Mouse (Mus musculus) stomach, embryonic 15.5 days (tissue): ENCODE measurements around the gene Whrn. TPM values are rescaled to one million over a fixed set of nuclear protein-coding genes. Genes with fewer than 3 reads are reported as not detected.
A peak's percentile ranks its signal among the peaks of the same experiment; 100 is the strongest.

Experiments
- ATAC-seq: fragments of 200-750 bp; cut with Nextera tagmentation; 2 replicates; pipeline ENCODE4 v1.8.0; 2017; ENCODE audit warnings: low read depth, moderate number of reproducible peaks, moderate TSS enrichment; ENCODE audit not compliant: insufficient read depth, low FRiP score
- H3K27ac ChIP-seq: fragments of 300-500 bp; sonication (generic); 2 replicates; pipeline ENCODE4 v1.5.1; 2015; ENCODE audit warnings: mild to moderate bottlenecking, inconsistent platforms
- H3K27me3 ChIP-seq: fragments of 300-500 bp; sonication (generic); replicated peaks from 2 replicates; pipeline ENCODE4 v1.6.1; 2015; ENCODE audit warnings: inconsistent platforms
- H3K36me3 ChIP-seq: fragments of 300-500 bp; sonication (generic); 2 replicates; pipeline ENCODE4 v1.6.1; 2015; ENCODE audit warnings: inconsistent platforms
- H3K4me1 ChIP-seq: fragments of 300-500 bp; sonication (generic); 2 replicates; pipeline ENCODE4 v1.6.1; 2015; ENCODE audit warnings: inconsistent platforms
- H3K4me2 ChIP-seq: fragments of 300-500 bp; sonication (generic); 2 replicates; pipeline ENCODE4 v1.6.1; 2015; ENCODE audit warnings: mild to moderate bottlenecking, inconsistent platforms
- H3K4me3 ChIP-seq: fragments of 300-500 bp; sonication (generic); replicated peaks from 2 replicates; pipeline ENCODE4 v1.5.1; 2015; ENCODE audit warnings: inconsistent platforms
- H3K9ac ChIP-seq: fragments of 300-500 bp; sonication (generic); 2 replicates; pipeline ENCODE4 v1.6.1; 2015; ENCODE audit warnings: inconsistent platforms
- H3K9me3 ChIP-seq: fragments of 300-500 bp; sonication (generic); 2 replicates; pipeline ENCODE4 v1.6.1; 2016; ENCODE audit warnings: inconsistent platforms
- WGBS: fragments of 180-500 bp; shearing (Covaris S2); methylation state at CpG from one replicate; pipeline ENCODE4 v1.1.7; 2015; 5-methylcytosine and 5-hydroxymethylcytosine counted together
- polyA plus RNA-seq: library from polyadenylated mRNA; unstranded; fragments of >200 nt; fragmentation: Nextera tagmentation; extraction: Ambion mirVana; gene quantifications from 2 replicates; pipeline ENCODE4 v1.2.1, GENCODE M21; 2015

The Whrn gene
- polyA plus RNA-seq: 4.1 and 4.3 TPM in 2 replicates

DNA sequence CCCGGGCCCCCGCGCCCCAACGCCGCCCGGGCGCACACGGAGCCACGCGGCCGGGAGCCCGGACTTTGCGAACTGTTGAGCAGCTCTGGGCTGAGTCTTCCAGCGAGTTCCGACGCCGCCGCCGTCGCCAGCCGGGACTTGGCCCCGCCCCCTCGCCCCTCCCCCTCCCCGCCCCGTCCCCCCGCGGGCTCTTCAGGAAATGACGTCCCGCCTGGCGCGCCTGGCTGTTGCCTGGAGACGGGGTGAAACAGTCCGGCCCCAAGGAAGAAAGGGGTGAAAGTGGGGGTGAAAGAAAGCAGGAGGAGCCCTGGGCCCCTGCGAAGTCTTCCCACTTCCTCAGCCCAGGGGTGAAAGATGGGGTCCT lies at the start of gene Whrn:
TSS of gene Whrn (minus strand) at position 77 of the 364 bp plus-strand sequence.
- peak within 1 kb of the TSS; percentile 62 for H3K4me3 ChIP-seq
- ATAC-seq: peak; percentile 70
- no peak within 1 kb of the TSS for H3K27ac ChIP-seq
- 1% methylated on average over 34 of the region's 34 CpGs for WGBS
- peak within 1 kb of the TSS; percentile 97 for H3K4me2 ChIP-seq
- no peaks in the 10 kb centered on the region for H3K9me3 ChIP-seq
- peaks cover 20% of the 10 kb centered on the region for H3K4me1 ChIP-seq
- peak within 1 kb of the TSS; percentile 45; the same call in 1 of the 2 replicates for H3K9ac ChIP-seq
- no peaks in the 10 kb centered on the region for H3K36me3 ChIP-seq
- peaks cover 12% of the 10 kb centered on the region; the same call in 1 of the 2 replicates for H3K27me3 ChIP-seq

DNA sequence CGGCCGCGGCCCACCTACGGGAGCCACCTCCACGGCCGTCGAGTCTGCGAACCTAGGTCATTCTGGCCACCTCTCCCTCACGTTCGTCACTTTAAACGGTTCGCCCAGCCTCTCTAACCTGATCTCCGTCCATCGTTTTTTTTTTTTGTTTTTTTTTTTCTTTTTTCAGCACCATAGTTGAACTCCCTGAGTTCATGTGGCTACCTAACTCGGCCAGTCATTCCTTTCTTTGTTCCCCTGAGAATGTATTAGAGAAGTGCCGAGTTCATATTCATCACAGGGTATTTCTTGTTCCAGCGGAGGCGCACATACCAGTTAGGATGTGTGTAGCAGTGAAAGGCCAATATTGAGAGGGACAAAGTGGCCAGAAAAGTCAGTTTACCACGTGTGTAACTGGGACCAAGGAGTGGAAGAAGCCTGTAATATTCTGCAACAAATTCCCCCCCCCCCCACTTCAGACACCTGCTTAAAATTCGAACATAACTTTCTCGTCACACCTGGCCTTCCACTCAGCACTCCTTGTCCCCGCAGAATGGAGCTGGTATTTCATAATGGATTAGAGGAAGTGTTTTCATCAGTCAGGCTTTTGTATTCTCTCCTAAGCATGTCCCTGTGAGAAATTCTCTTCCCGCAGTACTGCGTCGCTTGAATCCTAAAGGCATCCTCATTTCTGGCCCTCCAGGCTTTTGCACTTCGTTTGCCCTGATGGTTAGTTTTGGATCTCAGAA lies 49.6 kb upstream of the Whrn start:
- Histone ChIP-seq H3K36me3 (peaks cover 16% of the 10 kb centered on the region), H3K9me3 (no peaks in the 10 kb centered on the region), H3K27ac (peak overlapping the region; percentile 84), H3K4me3 (peak overlapping the region; percentile 85), H3K4me1 (peaks cover 16% of the 10 kb centered on the region), H3K27me3 (no peaks in the 10 kb centered on the region), H3K9ac (peak overlapping the region; percentile 87), H3K4me2 (peak overlapping the region; percentile 62)
- 14% methylated on average over 24 of the region's 26 CpGs for WGBS
- no peak for ATAC-seq

DNA sequence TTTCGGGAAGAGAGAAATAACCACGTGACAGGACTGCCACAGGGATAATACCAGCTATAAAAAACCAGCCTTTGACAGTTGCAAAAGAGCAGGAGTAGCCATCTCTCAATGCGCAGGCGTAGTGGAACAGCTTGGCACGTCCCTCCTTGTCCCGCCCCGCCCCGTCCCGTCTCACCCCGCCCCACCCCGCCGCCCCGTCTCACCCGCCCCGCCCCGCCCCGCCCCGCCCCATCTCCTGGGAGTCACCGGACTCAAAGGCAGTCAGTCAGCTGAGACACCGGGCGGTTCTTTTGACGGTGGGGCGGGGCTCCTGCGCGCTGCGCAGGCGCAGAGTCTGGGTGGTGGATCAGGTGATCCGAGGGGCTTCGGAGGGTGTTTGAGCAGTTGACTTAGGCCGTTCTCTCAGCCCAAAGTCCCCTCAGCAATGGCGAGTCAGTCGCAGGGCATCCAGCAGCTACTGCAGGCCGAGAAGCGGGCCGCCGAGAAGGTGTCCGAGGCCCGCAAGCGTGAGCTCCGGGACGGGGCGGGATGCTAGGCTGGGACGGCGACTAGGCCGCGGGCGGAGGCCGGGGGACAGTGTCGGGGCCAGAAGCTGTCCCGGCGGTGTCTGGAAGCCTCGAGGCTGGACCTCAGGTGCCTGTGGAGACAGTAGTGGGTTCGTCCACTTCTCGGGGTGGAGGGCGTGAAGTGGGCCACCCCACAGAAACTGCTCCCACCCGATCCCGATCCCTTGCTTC lies 48.9 kb upstream of the Whrn start, which contains the start of gene Atp6v1g1:
TSS of gene Atp6v1g1 (plus strand) at position 279 of the 737 bp plus-strand sequence.
- peak; percentile 92 for ATAC-seq
- Histone ChIP-seq H3K27me3 (no peaks in the 10 kb centered on the region), H3K4me1 (peaks cover 16% of the 10 kb centered on the region), H3K27ac (peak within 1 kb of the TSS; percentile 84), H3K4me3 (peak within 1 kb of the TSS; percentile 85), H3K9ac (peak within 1 kb of the TSS; percentile 87), H3K36me3 (peaks cover 15% of the 10 kb centered on the region), H3K4me2 (peak within 1 kb of the TSS; percentile 62), H3K9me3 (no peaks in the 10 kb centered on the region)
- 0% methylated on average over 57 of the region's 57 CpGs for WGBS

DNA sequence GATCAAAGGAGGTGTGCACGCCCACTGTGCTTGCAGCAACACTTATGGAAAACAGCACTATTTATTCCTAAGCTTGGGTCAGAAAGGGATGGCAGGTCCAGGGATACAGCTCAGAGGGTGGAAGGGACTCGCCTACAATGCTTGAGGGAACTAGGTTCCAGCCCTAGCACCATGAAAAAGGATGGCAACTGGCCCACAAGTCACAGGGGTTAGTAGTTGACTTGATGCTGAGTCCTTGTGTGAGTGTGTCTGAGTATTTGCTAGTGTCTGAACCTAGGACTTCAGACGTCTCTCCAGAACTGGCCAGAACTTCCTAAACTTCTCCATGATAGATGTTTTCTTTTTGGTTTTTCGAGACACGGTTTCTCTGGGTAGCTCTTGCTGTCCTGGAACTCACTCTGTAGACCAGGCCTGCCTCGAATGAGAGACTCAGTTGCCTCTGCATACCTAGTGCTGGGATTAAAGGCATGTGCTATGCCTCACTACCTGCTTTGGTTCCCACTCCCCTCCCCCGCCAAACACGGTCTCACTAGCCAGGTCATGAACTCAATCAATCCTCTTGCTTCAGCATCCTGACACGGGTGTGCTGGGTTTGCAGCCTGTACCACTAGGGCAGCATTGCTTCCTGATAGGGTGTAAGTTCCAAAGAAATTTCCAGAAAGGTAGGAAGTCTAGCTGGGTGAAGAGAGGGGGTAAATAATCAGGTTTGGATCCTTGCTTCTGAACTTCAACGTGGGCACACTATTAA lies 48.1 kb upstream of the Whrn start:
- peak; percentile 38 for ATAC-seq
- Histone ChIP-seq H3K27ac (peak overlapping the region; percentile 54; the same call in 1 of the 2 replicates), H3K4me2 (peak overlapping the region; percentile 45), H3K4me1 (peaks cover 16% of the 10 kb centered on the region), H3K9me3 (no peaks in the 10 kb centered on the region), H3K4me3 (peak overlapping the region; percentile 85), H3K36me3 (peaks cover 8% of the 10 kb centered on the region), H3K27me3 (no peaks in the 10 kb centered on the region), H3K9ac (no peak overlapping the region)
- WGBS: 46% methylated on average over 10 of the region's 10 CpGs

DNA sequence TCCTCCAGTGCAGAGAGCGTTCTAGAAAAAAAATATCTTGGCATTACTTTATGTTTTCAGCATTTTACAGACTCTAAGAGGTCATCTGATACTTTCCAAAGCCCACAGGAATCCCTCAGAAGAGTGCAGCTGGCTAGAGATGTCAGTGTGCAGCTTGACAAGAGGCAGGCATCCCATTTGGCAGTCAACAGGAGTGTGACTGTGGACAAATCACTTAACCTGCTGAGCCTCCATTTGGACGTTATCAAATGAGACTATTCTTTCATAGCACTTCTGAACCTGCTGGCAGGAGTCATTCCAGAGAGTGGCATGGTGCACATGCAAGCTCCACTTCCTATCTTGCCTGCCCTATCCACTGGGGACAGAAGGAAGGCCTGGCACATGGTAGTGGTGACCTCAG lies 46.4 kb upstream of the Whrn start:
- Histone ChIP-seq H3K9me3 (no peaks in the 10 kb centered on the region), H3K36me3 (no peaks in the 10 kb centered on the region), H3K4me1 (peaks cover 14% of the 10 kb centered on the region), H3K27ac (no peak overlapping the region), H3K27me3 (no peaks in the 10 kb centered on the region), H3K4me3 (no peak overlapping the region), H3K9ac (no peak overlapping the region), H3K4me2 (no peak overlapping the region)
- 34% methylated on average over 2 of the region's 2 CpGs for WGBS
- no peak for ATAC-seq

DNA sequence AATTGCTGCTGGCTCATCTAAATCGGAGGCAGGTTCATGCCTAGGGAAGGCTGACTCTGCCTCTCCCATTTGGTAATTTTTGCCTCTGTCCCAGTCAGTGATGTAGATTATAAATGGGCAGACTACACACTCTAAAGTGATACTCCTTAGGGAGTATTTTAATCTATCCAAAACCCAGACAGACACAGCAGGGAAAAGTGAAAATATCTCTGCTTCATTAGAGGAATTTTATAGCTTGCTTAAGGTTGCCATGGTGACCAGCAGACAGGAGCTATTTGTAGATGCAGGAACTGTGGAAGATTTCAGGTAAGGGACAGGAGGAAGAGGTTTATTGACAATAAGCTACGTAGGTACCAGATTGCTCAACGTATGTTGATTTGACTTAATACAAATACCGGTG lies 41.8 kb upstream of the Whrn start:
- Histone ChIP-seq H3K27me3 (no peaks in the 10 kb centered on the region), H3K36me3 (no peaks in the 10 kb centered on the region), H3K27ac (no peak overlapping the region), H3K9me3 (no peaks in the 10 kb centered on the region), H3K9ac (no peak overlapping the region), H3K4me1 (no peaks in the 10 kb centered on the region), H3K4me2 (no peak overlapping the region), H3K4me3 (no peak overlapping the region)
- 83% methylated on average over 4 of the region's 4 CpGs for whole genome bisulfite sequencing
- no peak for ATAC-seq

DNA sequence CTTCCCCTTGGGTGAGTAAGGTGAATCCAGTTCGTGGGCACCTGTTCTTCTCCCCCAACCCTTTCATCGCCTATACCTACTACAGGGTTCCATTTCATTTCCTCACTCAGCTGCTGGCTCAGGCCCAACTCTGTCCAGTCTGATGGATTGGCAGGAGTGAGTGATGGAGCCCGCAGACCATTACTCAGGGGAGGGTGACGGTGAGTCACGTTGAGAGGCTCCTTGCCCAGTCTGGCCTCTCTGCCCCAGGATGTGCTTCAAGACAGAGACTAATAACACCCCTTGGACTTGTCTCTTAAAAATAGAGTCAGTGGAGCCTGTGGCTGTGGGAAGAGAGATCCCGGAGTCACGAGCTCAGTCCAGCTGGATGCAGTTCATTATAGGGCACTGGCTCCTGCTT lies 34.6 kb upstream of the Whrn start:
- ATAC-seq: no peak
- Histone ChIP-seq H3K9me3 (no peaks in the 10 kb centered on the region), H3K9ac (no peak overlapping the region), H3K4me1 (no peaks in the 10 kb centered on the region), H3K4me3 (no peak overlapping the region), H3K36me3 (no peaks in the 10 kb centered on the region), H3K27ac (no peak overlapping the region), H3K4me2 (no peak overlapping the region), H3K27me3 (no peaks in the 10 kb centered on the region)
- WGBS: 65% methylated on average over 7 of the region's 7 CpGs

DNA sequence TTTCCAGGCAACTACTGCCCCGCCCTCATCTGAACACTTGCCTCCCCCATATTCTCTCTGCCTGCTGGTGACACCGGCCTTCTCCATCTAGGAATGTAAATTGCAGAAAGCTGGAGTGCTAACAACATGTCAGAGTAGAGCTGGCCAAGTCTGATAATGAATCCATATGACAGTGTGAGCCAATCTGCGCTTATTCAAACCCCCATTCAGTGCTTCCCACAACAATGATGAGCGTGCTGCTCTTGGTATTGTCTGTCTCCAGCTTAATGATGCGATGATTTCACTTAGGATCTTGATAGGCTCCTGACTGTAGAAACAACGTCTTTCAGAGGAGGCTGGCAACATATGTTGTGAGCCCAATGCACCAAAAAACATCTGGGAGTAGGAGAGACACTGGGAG lies 33.2 kb upstream of the Whrn start:
- H3K4me1 ChIP-seq: no peaks in the 10 kb centered on the region
- H3K36me3 ChIP-seq: no peaks in the 10 kb centered on the region
- H3K27me3 ChIP-seq: no peaks in the 10 kb centered on the region
- no peak overlapping the region for H3K9ac ChIP-seq
- no peak for ATAC-seq
- no peak overlapping the region for H3K4me2 ChIP-seq
- H3K27ac ChIP-seq: no peak overlapping the region
- WGBS: 68% methylated on average over 6 of the region's 6 CpGs
- no peaks in the 10 kb centered on the region for H3K9me3 ChIP-seq
- no peak overlapping the region for H3K4me3 ChIP-seq

DNA sequence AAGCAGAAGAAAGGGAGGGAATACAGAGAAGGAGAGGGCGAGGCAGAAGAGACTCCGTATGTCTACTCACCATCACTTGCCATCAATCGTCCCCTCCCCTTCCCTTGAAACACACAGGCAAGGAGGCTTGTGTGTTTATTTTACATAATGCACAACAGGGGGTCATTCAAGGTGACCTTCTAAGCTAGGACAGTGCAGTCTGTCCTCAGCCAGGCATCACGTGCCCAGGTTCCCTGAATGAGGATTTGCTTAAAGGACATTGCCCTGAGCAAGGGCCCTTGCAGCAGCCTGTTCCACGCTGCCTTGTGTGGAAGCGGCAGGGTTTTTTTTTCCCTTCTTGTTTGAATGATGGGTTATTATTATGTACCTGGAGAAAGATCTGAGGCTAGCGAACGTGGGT lies 29.7 kb upstream of the Whrn start:
- 79% methylated on average over 8 of the region's 8 CpGs for WGBS
- H3K27me3 ChIP-seq: no peaks in the 10 kb centered on the region
- no peak for ATAC-seq
- no peaks in the 10 kb centered on the region for H3K9me3 ChIP-seq
- no peaks in the 10 kb centered on the region for H3K36me3 ChIP-seq
- no peaks in the 10 kb centered on the region for H3K4me1 ChIP-seq
- no peak overlapping the region for H3K4me3 ChIP-seq
- H3K27ac ChIP-seq: no peak overlapping the region
- H3K4me2 ChIP-seq: no peak overlapping the region
- no peak overlapping the region for H3K9ac ChIP-seq

DNA sequence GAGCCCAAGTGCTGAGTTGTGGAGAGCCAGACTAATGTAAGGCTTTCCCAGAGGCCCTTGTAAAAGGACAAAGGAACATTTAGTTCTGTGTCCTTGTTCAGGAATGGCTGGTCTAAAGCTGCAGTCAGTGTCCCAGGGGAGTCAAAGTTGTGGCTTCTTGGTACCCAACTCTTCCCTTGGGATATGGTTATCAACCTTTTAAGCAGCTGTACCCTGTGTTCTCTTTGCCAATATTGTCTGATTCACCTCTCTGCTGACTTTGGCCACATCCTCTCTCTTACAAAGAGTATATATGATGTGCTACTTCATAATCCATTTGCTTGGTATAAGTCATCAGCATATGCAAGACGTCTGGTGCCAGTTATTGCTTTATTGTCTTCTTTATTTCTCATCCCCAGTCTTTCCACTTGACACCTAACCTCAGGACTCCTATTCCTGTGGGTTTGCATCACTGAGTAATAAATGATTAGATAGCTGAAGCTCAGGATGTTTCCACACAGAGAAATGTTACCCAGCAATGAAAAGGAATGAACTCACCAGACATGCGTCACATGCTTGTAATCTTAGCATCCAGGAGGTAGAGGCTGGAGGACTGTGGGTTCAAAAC lies 26.1 kb upstream of the Whrn start:
- 79% methylated on average over 2 of the region's 2 CpGs for WGBS
- H3K27ac ChIP-seq: no peak overlapping the region
- H3K4me2 ChIP-seq: no peak overlapping the region
- H3K9me3 ChIP-seq: no peaks in the 10 kb centered on the region
- H3K4me1 ChIP-seq: no peaks in the 10 kb centered on the region
- H3K36me3 ChIP-seq: no peaks in the 10 kb centered on the region
- no peak for ATAC-seq
- H3K27me3 ChIP-seq: no peaks in the 10 kb centered on the region
- H3K9ac ChIP-seq: no peak overlapping the region
- no peak overlapping the region for H3K4me3 ChIP-seq

DNA sequence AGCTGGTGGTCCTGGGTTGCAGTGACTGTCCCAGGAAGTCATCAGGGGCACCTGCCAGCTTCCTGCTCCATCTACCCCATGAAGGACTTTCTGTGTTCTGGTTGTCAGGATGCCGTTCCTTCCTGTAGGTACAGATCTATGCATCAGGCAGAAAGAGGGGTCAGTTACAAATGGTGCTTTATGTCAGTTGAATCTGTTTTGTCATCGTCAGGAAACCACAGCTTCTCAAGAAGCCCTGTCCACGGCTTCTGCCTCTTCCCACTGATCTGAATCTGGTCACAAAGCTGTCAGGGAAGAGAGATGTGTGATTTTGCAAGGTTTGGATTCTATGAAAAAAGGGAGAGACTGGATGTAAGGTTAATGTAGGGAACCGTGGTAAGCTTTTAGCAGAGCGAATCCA lies 19.2 kb upstream of the Whrn start:
- Histone ChIP-seq H3K27ac (no peak overlapping the region), H3K36me3 (no peaks in the 10 kb centered on the region), H3K9me3 (no peaks in the 10 kb centered on the region), H3K4me2 (no peak overlapping the region), H3K27me3 (no peaks in the 10 kb centered on the region), H3K4me1 (no peaks in the 10 kb centered on the region), H3K9ac (no peak overlapping the region), H3K4me3 (no peak overlapping the region)
- 67% methylated on average over 5 of the region's 5 CpGs for WGBS
- ATAC-seq: no peak
